Mouse (Mus musculus): ENCODE measurements around the gene Gpr137.

Gene Gpr137

DNA sequence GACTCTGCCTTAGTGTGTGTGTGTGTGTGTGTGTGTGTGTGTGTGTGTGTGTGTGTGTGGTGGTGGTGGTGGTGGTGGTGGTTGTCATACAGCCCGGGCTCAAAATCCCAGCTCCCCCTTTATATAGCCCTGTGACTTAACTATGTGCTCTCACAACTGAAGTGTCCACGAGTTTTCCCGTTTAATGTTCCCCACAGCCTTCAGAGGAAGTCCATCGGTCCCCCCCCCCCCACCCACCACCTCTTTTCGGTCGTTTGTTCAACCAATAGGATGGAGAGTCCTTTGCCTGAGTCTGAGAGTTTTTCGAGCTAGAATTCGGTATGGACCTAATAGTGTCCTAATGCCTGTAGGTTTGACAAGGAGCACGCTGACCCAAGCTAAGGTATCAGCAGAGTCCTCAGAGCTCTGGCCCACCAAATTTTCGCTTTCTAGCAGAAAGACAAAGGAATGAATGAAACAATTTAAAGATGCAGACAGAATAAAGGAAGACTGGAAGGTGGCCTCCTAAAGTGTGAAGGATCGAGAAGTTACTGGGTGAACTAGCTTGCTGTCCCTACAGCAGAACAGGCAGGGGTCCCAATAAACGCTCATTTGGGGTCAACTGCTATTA is 31.4 kb upstream of the Gpr137 start:
- in situ Hi-C loops (cut with MboI; ENCODE audit: low sequenced_read_pairs), result no loop called here

DNA sequence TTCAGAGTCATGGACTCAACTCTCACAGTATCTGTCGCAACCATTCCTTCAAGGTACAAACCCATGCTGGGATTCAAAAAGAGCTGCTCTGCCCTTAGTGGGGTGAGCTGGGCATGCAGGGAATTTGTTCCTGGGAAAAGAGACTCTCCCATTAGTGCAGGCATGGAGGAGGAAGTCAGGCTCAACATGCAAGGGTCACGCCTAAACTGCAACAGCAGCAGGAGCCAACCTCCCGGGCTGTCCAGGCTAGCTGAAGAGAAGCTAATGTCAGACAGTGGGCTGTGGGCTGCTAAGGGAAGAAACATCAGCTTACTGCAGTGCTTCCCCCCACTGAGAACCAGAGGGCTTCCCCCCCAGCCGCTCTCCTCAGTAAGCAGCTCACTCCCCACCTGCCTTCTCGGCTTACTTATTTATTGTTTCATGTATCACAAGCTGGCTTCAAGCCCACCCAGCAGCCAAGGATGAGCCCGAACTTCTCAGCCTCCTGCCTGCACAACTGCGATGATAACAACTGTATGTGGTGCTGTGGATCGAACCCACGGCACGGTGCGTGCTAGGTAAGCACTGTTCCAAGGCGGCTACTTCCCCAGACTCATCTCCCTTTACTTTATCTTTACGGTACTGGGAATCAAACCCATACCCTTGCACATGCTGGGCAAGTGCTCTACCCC is 30.1 kb upstream of the Gpr137 start:
- in situ Hi-C loops (cut with MboI; ENCODE audit: low sequenced_read_pairs), result no loop called here

DNA sequence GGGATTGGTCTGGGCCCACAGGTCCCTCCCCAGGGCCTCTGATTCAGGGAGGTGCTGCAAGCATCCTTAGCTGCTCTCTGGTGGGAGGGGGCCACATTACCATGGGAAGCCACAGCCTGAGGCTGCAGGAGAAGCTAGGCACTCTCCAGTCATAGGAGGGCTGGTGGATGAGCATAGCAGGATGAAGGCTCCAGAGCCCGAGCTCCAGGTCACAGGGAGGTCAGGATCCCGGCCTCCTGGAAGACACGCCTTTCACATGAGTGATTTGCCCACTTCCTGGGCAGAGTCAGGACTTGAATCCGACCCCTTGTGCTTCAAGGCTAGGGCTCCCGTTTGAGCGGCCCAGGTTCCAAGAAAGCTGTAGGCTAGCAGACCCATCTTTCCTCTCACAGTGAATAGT is 29.4 kb upstream of the Gpr137 start:
- in situ Hi-C loops (cut with MboI; ENCODE audit: low sequenced_read_pairs), result no loop called here

DNA sequence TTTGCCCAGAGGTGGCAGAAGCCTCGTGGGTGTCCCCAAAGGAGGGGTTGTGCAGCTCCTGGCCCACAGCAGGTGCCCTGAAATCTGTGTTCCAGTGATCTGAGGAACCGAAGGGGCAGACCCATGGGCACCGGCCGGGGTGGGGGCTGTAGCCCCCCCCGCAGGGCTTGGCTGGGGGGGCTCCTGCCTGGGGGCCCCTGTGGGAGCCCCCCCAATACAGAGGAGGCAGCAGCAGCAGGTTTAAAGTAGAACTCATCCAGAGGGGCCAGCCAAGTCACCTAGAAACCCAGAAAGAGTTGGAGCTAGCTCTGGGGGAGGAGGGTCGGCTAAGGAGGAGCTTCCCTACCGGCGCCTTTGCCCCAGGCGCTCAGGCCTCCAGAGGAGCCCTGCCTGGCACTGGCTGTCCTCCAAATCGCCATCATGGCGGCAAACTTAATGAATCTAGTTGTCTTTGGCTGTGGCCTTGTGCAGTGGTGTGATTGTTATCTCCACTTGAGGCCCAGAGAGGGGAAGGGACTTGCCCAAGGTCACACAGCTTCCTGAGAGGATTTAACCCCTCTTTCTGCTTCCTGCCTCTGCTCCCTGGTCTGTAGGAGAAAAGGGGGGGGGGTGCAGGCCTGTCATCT is 28.3 kb upstream of the Gpr137 start:
- in situ Hi-C loops (cut with MboI; ENCODE audit: low sequenced_read_pairs), result no loop called here

DNA sequence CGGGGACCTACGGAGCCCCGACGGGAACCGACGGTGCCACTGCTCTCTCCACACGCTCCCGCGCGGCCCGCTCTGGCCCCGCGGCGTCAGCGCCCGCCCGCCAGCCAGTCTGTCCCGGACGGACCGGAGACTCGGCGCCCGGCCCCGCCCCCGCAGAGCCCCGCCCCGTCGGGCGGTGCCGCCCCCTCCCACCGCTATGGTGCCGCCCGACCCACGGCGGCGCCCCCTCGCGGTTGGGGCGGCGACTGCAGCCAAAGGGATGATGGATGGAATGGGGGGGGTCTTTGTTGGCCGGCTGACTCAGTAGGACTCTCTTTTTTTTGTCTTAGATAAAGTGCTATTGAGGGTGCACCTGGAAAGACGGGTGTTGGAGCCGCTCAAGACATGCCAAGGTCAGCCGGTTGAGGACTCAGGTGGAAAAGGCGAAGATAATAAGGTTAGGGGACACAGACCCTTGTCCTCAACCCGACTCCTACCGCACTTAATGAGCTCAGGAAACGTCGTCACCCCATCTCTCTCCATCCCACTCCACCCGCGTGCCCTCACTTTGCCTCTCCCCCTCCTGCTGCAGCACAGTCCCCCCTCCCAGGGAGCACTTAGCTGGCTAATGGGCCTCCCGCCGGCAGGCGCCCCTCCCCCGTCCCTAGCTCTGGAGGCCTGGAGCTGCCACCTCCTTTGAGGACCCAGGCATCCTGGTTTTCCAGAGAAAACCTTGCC is 27.5 kb upstream of the Gpr137 start:
- in situ Hi-C loops (cut with MboI; ENCODE audit: low sequenced_read_pairs), result no loop called here

DNA sequence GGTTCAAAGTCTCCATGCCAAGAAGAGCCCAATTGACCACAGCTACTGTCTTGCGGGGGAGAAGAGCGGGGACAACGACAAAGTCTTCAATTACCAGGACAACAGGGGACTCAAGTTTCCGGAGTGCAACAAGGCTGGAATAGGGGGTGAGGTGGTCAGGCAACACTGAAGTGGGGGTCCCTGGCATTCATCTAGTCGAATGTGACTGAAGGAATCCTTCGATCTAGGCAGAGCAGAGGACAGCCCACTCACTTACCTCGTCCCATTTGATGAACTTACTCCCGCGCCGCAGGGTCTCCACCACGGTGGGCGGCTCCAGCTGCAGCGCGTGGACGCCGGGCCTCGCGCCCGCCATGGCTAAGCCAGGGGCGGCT is 27.0 kb upstream of the Gpr137 start:
- in situ Hi-C loops (cut with MboI; ENCODE audit: low sequenced_read_pairs), result no loop called here

DNA sequence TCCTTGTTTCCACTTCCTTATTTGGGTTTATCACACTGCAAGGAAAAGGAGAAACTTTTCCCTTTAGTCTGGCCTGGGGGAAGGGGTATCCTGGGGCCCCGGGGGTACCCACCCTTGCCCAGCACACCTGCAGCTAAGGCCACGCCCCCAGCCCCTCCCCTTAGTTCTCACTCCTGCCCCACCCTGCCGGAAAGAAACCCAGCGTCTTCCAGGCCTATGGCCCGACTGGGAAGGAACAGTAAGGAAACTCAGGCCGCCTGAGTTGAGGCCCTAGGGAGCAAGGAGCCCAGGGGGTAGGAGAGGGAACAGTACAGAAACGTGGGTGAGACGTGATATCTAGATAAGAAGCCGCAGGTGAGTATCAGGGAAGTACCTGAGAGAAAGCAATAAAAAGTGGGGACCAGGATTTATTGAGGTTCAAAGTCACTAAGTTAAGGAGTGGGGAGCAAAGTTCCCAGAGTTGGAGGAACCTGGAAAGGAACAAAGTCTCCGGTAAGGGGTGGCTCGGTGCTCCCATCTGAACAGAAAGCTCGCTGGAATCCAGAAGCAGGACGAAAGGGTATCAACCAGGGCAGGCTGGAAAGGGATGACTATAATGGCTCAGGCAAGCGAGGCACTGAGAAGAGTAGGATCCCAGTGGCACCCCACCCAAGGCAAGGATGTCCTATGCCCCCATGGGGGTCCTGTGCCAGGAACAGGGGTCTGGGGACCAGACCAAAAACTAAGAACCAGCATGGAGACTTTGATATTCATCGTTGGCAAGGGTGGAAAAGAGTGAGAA is 26.4 kb upstream of the Gpr137 start:
- in situ Hi-C loops (cut with MboI; ENCODE audit: low sequenced_read_pairs), result no loop called here

DNA sequence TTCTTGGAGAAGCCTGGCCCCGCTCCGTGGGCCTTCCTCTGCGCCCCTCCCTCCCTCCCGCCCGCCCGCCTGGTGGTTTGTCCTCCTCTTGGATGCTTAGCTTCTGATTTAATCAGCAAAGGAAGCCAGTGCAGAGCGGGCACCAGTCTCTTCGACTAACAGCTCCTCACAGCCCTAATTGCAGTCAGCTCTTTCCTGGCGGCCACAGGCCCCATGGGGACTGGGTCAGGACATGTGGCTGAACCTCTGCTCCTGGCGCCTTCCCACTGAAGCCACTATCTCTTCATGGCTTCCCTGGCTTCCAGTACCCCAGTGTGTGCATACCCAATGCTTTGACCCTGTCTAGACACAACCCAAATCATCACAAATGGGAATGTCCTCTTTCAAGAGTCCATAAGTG is 14.2 kb upstream of the Gpr137 start:
- in situ Hi-C loops (cut with MboI; ENCODE audit: low sequenced_read_pairs), result no loop called here

DNA sequence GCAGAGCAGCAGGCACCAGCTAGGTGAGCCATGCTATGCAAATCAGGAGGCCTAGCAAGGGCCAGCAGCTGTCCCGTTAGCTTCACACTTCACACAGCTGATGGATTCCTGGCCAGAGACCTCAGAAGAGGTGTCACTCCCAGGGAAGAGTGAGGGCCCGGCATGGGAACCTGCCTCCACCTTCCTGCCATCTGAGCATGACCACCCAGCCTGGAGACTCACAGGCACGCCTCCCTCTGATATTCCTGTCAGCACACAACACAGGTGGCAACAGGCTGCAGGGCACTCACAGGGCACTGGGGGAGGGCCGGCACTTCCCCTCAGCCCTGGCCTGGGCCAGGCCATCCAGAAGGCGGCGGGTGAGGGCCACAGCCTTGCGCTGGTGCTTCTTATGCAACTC is 13.1 kb upstream of the Gpr137 start:
- in situ Hi-C loops (cut with MboI; ENCODE audit: low sequenced_read_pairs), result no loop called here

DNA sequence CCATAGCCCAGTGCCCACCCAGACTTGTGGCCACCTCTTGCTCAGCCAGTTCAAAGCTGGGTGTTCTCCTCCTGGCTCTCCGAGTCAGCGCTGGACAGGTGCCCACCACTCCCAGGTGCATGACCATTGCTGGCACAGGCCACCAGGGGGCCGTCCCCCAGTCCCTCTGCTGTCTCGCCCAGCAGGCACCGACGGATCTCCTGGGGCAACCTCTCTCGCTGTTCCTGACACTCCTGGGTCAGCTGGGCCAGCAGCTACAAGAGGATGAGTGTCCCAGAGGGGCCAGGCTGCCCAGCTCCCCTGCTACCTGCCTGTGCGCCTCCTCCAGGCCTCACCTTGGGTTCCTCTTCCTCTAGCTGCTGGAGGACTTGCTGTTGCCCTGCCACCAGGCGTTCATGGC is 11.8 kb upstream of the Gpr137 start:
- in situ Hi-C loops (cut with MboI; ENCODE audit: low sequenced_read_pairs), result no loop called here

DNA sequence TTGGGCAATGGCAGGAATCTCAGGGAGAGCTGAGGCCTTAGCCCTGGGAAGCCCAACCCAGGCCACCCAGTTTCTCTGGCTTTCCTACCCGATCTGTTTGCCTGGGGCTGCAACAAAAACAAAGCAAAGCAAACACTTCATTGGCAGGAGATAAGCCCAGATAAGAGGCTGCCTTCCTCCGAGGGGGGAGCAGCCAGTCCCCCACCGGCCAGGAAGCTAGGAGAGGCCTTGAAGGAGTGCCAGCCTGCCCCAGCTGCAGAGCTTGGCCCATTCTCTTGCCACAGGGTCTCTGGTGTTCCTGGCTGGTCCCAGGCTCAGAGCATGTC is 10.4 kb upstream of the Gpr137 start:
- in situ Hi-C loops (cut with MboI; ENCODE audit: low sequenced_read_pairs), result no loop called here

DNA sequence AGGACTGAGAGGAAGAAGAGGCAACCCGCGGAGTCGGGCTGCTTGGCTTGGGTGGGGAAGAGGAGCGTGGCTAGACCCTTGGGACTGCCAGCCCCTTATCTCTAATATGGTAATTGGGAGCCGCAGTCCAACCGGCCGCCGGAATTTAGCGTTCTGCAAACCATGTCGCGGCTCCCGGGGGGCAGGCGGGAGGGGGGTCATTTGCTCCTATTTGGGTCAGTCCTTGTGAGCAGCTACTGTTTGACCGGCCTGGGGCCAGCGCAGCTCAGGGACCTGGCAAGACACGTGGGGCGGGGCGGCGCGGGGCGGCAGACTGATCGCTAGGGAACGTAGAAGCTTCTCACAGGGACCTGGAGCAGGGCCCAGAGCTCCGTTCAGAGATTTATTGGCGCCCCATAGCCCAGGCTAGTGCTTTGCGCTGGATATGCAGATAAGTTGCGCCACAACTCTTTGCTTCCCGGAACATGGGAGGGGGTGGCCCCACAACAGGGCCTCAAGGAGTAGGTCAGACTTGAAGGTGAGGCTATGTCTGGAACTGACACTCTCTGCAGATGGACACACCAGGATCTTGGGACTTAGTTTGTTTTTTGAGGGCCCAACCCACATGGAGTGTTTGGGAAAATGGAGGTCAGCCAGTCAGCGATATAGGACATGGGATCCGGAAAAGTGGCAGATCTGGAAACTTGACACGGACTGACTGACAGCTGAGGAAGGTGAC is 9.9 kb upstream of the Gpr137 start:
- in situ Hi-C loops (cut with MboI; ENCODE audit: low sequenced_read_pairs), result no loop called here

DNA sequence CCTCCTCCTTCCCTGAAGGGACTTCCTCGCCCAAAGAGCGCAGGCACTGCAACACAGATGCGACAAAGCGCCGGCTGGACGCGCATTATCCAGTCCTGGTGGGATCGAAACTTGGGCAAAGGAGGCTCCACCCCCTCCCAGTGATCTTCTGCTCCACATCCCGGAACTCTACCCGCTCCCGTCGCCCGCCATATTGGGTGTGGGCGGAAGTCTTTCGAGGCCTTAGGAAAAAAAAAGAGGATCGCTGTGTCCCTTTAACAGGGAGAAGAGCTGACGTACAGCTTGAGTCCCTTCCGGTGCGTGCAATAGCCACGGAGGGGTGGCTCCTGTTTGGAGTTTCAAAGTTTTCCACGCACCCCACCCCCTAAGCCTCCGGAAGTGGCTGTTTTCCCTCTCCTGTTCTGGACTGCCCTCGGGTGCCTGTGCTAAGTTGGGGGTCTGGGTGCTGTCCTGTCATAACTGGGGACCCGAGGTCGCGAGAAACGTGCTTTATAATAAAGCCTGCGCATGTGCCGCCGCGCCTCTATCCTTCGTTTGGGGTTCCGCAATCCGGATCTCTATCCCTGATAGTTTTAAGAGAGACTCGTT is 9.2 kb upstream of the Gpr137 start:
- in situ Hi-C loops (cut with MboI; ENCODE audit: low sequenced_read_pairs), result no loop called here

DNA sequence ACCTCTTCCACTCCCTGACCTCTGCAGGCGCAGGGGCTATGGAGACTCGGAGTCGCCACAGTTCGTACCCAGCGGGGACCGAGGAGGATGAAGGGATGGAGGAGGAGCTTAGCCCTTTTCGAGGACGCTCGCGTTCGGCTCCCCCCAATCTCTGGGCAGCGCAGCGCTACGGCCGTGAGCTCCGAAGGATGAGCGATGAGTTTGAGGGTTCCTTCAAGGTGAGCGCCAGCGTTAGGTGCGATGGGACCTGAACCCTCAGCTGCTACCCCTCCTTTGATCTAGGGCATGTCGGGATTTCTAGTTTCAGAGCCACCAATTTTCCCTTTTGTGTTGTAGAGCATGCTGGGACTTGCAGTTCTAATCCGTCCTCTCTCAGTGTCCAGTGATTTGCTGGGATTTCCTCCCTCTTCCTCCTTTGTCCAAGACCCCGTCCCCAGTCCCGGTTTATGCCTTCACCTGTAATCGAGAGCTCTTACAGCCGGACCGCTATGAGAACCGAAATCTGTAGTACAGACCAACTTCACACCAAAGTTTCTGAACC is 8.4 kb upstream of the Gpr137 start:
- in situ Hi-C loops (cut with MboI; ENCODE audit: low sequenced_read_pairs), result no loop called here

DNA sequence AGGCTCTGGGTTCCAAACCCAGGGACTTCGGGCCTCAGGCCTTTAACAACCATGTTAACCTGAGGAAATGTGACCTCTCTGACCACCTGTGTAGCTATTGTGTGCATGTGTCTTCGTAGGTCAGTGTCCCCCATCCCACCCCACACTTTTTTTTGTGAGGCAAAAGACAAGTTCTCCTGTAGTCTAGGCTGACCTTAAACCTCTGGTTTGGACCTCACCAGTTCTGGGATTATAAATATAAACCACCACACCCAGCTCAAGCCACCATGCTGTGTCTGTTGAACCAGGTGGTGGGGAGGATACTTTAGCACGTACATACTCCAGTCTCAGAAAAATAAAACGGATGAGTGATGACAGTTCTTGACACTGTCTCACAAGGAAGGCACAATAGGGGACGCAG is 7.7 kb upstream of the Gpr137 start:
- in situ Hi-C loops (cut with MboI; ENCODE audit: low sequenced_read_pairs), result no loop called here

DNA sequence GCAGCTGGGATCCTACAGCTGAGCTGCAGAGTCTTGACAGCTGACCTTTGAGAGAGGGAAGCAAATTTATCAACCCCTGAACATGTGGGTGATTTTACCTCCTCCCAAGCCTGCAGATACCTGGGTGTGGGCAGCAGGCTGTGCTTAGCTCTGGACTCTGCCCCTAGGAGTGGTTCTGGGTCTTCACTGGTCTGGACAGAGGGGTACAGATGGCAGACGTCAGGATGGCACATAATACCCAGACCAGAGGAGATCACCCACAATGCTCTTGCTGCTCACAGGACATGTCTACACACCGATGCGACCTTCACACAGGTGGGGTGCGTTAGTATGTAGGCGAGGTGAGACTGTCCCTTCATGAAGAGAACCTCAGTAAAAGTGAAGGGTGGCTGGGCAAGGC is 7.3 kb upstream of the Gpr137 start:
- in situ Hi-C loops (cut with MboI; ENCODE audit: low sequenced_read_pairs), result no loop called here

DNA sequence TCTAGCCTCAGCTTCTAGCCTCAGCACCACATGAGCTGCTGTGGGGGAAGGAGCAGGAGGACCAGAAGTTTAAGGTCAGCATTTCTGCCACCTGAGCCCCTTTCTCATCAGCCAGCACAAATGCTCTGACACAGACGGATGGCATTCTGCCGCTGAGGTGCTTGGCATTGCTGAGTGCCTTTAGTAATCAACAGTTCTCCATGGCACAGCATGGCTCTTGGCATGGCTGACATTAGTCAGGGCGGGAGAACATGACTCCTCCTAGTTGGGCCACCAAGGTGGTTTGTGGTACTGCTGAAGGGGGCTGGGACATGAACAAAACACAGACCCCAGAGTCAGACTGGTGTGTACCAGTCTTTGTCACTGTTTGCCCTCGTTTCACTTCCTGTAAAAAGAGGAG is 5.9 kb upstream of the Gpr137 start:
- in situ Hi-C loops (cut with MboI; ENCODE audit: low sequenced_read_pairs), result no loop called here

DNA sequence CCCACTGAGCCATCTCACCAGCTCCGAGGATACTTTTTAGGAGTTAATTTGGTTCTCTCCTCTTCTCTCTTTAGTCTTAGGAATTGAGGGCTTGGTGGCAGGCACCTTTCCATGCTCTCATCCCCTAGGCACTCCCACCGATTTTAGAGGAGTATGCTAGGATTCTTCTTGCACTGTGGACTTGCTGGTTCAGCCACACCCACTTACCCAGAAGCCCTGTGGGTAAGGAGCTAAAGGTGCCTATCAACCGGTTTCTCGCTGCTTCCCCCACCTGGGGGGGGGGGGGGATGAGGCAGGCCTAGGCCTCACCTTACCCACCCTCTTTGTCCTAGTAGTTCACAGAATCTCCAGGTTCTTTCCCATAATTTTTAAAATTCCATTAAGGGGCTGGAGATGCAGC is 5.5 kb upstream of the Gpr137 start:
- in situ Hi-C loops (cut with MboI; ENCODE audit: low sequenced_read_pairs), result no loop called here

DNA sequence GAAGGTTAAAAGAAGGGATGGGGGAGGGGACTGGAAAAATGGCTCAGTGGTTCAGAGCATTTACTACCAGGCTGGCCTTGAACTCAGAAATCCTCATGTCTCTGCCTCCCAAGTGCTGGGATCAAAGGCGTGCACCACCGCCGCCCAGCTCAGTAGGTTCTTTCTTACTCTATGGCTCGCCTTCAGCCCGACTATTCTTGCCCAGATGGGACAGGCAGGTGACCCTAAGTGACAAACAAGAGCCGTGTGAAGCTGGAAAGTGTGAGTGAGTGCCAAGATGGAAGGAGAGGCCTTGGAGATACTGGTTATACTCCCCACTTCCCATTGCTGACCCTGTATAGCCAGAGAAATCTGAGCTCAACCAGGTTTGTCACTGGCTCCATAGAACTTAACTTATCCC is 1.4 kb upstream of the Gpr137 start:
- in situ Hi-C loops (cut with MboI; ENCODE audit: low sequenced_read_pairs), result no loop called here

DNA sequence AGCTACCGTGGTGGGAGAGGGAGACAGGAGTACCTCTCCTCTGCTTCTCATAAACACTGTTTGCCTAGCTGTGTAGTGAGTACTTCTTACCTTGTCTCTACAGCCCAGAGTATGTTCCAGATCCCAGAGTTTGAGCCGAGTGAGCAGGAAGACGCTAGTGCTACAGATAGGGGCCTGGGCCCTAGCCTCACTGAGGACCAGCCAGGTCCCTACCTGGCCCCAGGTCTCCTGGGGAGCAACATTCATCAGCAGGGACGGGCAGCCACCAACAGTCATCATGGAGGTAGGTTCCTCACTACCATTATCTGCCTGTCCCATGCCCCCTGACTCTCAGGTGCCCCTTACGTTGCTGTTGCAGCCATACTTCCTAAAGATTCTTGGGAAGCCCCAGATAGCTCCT is 484 bp upstream of the Gpr137 start:
- in situ Hi-C loops (cut with MboI; ENCODE audit: low sequenced_read_pairs), result no loop called here

Measured in CH12F3 (cell line).